Mouse (Mus musculus): ENCODE results near the gene Trim54.

Gene Trim54

DNA sequence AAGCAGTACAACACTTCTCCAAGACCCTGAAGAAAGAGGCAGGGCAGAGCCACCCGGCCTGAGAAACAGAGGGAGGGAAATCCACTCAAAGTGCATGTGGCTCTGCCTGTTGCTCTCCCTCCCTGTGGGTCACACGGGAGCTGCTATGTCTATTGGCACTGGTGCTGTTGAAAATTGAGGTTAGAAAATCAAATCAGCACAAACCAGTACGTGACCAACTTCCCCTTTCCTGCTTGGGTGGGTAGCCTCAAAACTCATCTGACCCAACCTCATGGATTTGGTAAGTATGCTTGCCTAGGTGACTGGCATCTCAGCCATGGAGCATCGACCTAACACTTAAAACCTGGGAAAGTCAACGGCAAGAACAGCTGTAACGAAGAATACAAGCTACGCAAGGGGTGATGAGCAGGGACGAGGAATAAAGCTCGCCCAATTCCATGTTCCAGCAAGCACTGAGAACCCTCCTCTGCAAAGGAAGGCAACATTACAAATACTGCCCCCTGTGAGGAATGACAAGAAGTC lies 10.6 kb upstream of the Trim54 start, which contains the start of gene Dnajc5g:
Dnajc5g (plus strand) TSS at position 472 of the 522 bp plus-strand sequence.
- ATAC-seq (ENCODE audit: low TSS enrichment) = no peak

DNA sequence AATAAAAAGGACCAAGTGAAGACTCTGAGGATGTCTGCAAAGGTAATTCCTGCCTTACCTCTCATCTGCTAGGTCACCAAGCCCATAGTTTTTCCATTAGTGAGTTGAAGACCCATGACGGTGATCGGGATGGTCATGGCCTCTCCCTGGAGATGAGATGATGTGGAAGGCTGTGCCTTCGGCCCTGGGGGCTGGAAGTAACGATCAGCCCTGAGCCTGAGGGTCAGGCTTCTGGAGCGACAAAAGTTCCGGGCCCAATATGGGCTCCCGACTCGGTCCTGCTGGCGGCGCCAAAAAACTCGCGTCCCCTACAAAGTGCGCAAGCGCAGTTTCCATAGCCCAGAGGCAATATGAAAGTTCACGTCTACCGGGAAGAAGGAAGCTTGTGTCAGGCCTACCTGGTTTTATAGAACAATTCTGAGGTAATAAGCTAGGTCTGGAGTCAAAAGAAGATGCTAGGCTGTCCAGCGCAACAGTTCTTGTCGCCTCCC lies 8.5 kb upstream of the Trim54 start, which contains the start of gene Slc30a3:
Slc30a3 (minus strand) TSS at position 238 of the 491 bp plus-strand sequence.
- ATAC-seq (ENCODE audit: low TSS enrichment) = no peak

DNA sequence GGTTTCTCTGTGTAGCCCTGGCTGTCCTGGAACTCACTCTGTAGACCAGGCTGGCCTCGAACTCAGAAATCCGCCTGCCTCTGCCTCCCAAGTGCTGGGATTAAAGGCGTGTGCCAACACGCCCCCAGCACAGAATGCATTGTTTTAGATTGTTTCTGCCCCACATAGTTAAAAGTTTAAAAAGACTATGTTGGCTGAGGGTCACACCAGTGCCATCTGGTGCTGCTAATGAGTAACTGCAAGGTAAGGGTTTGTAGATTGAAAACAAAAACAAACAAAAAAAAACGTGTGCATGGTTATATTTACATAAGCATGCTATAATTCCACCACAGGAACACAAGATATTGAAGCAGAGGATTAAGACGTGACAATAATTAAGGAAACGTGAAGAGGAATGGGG lies 5.7 kb upstream of the Trim54 start:
- ATAC-seq (ENCODE audit: low TSS enrichment) = no peak

DNA sequence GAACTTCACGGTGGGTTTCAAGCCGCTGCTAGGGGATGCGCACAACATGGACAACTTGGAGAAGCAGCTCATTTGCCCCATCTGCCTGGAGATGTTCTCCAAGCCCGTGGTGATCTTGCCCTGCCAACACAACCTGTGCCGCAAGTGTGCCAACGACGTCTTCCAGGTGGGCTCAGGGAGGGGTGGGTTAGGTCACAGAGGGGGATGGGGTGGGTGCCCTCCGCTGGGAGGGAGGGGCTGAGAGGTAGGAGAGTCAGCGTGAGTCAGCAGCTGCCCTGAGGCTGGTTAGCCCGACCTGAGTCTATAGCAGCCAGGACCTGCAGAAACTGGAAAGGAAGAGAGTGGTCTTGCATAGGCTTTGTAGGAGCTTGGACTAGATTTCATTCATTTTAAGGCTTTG lies 400 bp downstream of the Trim54 start:
- ATAC-seq (ENCODE audit: low TSS enrichment) = no peak

DNA sequence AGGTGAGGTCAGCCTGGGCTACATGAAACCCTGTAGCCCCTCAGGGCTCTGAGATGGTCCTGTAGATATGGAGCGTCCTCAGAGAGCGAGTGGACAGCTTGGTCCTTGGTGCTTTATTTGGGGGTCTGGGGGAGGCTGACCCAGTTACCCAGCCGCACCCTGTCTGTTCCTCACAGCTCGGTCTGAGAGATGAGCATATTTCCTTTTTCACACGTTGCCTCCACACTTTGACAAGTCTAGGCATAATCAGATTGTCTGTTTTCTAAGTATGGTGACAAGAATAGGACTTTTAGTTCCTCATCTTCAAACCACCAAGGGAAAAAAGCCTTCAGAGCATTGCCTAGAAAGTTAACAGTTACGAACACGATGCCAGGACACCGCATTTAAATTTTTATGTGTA lies 4.6 kb downstream of the Trim54 start:
- peak; percentile 92 for ATAC-seq (ENCODE audit: low TSS enrichment)

DNA sequence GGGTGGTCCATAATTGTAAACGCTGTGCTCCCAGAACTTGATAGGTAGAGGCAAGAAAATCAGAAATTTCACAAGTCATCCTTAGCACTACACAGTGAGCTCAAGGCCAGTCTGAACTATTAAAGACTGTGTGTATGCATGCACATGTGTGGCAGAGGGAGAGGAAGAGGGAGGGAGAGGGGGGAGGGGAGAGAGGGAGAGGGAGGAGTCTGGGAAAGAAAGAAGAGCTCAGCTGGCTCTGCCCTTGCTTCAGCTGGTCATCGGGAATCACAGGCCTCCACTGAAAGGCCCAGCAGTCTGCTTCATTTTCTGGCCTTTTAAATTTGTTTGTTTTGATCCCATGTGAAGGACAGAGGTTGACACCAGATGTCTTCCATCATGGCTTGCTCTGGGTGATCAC lies 7.0 kb downstream of the Trim54 start:
- no peak for ATAC-seq (ENCODE audit: low TSS enrichment)

DNA sequence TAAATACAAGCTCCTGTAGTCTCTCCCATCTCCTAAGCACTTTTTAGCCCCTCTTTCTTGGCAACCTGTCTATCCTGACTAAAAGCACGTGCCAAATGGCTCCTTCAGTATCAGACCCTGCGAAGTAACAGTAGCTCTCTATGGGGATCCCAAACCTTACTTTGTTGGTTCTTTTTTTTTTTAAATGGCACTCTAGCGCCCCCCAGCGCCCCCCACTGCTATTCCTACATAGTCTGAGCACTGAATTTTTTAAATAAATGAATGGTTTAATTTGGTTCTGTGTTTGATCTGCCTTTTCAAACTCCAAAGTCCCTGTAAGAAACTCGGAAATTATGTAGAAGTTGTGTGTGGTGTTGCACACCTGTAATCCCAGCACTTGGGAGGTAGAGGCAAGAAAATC lies 9.5 kb downstream of the Trim54 start:
- ATAC-seq (ENCODE audit: low TSS enrichment) = no peak

DNA sequence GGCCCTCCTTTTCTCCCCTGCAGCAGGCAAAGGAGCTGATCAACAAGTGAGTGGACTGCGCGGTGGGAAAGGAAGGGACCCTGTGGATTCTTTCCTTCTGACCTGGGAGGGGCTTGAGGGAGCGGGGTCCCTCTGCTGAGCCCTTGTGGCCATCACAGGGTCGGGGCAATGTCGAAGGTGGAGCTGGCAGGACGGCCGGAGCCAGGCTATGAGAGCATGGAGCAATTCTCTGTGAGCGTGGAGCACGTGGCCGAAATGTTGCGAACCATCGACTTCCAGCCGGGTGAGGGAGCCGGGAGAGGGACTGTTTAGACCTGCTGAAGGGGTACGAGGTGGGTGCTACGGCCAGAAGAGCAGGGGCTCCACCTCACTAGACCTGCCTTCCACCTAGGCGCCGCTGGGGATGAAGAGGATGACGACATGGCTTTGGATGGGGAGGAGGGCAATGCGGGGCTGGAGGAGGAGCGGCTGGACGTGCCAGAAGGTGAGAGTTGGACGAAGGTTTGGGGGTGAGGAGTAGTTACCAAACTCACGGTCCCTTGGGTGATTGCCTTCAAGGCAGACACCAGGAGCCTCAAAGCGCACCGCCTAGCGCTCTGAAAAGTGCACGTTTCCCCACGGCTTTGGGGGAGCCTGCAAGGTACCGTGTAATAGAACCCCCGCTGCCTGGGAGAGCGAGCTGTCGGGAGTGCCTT lies 20.4 kb downstream of the Trim54 start:
- no peak for ATAC-seq (ENCODE audit: low TSS enrichment)

DNA sequence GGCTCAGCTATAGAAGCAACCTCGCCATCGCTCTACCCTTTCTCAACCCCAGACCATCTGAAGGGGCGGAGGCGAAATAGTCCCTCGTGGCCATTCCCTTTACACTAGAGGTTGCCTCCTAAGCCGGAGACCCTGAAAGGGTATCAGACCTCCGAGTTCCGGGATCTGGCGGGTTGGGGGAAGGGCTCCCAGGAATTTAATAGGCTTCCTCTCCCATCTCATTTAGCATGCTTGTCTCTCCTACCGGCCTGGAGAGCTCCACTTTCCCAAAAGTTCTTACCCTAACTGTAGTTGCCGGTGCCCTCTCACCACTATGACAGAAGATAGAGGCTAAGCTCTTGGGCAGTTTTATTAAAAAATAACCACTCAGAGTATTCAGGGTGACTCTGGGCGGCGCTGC lies 21.1 kb downstream of the Trim54 start:
- no peak for ATAC-seq (ENCODE audit: low TSS enrichment)

DNA sequence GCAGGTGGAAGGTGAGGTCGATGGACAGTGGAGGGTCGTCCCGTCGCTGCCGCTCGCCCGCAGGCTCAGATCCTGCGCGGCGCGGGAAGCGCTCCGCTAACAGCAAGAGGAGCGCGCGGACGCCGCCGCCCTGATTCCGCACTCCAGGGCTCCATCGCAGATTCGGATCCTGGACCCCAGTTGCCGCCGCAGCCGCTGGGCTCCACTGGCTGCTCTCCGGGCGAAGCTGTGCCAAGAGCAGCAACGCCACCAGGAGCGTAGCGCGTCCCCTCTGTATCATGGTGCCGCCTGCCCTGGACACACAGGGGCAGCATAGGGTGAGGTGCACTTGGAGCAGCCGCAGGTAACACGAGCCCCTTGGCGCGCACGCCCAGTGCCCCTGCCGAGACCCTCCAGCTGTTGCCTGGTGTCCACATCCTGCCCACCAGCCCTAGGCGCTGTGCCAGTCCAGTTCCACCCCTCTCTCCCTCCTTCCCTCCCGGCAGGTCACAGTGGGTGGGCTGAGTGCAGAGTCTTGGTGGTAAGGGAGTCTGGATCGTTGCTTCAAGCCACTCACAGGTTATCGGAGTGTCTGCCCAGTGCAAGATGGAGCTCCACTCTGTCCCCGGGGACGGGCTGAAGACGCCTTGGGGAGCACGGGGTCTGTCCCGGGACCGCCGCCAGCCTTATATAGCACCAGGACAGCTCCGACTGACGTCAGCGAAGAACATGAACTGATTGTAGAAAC lies 21.9 kb downstream of the Trim54 start, which contains the start of gene Ucn:
Ucn (minus strand) TSS at position 589 of the 727 bp plus-strand sequence.
- ATAC-seq (ENCODE audit: low TSS enrichment) = peak; percentile 13; the same call in 1 of the 2 replicates

DNA sequence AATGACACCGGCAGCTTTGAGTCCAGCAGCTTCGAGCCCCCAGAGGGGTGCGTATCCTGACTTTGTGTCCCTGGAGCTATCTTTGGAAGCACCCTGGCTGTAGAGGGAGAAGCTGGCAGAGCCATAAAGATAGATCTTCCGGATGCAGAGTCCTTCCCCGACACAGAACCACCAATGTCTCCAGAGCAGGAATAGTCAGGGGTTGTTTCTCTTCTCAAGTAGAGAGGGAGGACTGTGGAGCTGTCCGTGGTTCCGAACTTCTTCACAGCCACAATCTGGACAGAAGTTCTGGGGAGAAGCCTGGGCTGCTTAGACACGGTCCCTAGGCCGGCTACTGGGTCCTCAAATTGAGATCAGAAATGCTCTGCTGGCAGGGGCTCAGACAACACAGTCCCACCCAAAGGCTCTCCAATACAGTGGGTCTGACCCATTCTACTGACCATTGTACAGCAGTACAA lies 22.5 kb downstream of the Trim54 start:
- no peak for ATAC-seq (ENCODE audit: low TSS enrichment)

DNA sequence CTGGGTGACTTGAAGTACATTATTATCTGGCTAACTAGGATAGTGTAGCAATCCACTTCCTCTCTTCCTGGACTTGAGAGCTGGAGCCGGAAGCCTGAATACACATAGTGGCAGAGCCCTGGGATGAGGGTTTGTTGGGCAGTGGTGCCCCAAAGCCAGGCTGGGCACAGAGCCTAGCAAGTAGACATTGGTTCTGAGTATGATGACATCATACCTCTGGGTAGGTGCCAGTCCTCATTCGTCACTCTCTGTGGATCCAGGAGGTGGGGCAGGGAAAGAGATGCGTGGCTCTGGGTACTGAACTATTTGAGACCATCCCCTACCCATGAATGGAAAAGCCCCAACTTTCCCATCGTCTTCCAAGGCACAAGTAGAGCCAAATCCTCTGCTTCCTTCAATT lies 33.3 kb downstream of the Trim54 start:
- no peak for ATAC-seq (ENCODE audit: low TSS enrichment)

DNA sequence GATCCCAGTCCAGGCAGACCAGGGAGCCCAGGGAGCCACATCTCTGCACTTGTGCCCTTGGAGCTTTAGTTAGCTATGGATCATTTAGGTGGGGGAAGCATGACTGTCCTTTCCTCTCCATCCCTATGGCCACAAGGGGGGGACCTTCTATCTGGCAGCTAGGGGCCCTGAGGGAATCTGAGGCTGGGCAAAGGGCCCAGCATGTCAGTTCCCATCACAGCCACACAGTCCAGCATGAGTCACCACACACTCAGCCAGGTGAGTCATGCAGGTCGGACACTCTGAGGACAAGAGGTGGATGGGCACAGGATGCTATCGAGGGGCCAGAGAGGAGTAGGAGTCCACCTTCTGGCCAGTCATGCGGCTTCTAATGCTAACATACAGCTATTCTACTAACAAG lies 35.2 kb downstream of the Trim54 start:
- no peak for ATAC-seq (ENCODE audit: low TSS enrichment)

DNA sequence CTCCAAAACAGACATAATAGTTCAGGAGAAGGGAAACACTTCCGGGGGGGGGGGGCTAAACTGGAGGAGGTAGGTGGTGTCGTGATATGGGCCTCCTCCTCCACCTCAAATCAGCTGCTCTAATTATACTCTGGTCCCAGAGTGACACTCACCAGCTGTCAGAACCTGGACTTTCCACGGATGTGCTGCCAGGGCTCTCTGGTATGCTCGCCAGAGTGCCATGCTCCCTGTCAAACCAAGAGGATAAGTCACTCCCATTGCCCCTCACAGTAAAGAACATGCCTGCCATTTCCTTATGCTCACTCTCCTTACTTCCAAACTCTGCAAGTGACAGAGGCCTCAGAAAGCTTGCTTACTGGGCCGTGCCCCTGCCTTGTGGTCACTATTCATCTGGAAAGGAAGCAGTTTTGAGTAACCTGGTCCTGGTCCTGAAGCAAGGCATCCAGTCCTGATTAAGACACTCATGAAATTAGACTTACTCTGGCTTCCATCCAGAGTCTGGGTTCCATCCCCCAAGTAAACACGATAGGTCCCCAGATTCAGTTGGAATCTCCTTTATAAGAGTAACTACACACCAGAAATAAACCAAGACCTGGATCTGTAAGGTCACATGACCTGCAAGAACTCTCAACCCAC lies 37.1 kb downstream of the Trim54 start:
- peak; percentile 20; the same call in 1 of the 2 replicates for ATAC-seq (ENCODE audit: low TSS enrichment)

DNA sequence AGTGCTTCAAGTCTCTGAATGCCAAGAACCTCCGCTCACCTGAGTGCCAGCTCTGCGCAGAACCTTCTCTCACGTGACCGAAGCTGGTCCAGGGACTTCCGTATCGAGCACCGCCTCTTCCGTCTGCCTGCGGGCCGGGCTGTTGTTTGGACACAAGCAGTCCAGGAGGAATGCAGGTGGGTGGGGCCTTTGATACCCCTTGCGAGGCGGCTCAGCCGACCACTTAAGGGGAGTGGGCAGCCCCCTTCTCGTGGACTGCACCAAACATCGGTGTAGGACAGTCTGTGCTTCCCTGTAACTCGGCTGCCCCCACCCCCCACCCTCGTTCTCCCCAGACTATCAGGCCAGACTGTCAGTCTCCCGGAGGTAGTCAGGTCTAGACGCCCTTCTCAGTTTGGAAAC lies 37.6 kb downstream of the Trim54 start, which contains the start of gene Mpv17:
Mpv17 (minus strand) TSS at position 100 of the 402 bp plus-strand sequence.
- ATAC-seq (ENCODE audit: low TSS enrichment) = peak; percentile 94

DNA sequence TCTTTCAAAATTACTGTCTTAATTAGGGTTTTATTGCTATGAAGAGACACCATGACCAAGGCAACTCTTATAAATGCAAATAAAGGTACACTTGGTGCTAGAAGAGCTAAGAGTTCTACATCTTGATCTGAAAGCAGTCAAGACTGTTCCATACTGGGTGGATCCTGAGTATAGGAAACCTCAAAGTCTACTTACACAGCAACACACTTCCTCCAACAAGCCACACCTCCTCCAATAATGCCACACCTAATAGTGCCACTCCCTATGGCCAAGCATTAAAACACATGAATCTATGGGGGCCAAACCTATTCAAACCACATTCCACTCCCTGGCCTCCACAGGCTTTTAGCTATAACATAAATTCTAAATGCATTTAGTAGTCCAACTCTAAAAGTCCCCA lies 46.0 kb downstream of the Trim54 start:
- no peak for ATAC-seq (ENCODE audit: low TSS enrichment)

DNA sequence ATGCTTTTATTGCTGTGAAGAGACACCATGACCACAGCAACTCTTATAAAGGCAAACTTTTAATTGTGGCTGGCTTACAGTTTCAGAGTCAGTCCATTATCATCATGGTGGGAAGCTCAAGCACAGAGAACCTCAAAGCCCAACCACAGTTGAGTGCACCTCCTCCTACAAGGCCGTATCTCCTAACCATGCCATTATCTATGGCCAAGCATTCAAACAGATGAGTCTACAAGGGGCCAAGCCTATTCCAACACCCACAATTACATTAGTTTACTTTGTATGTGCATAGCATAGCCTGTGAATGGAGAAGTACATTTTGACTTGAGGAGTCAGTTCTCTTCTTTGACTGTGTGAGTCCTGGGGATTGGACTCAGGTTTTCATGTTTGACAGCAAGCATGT lies 48.4 kb downstream of the Trim54 start:
- no peak for ATAC-seq (ENCODE audit: low TSS enrichment)

DNA sequence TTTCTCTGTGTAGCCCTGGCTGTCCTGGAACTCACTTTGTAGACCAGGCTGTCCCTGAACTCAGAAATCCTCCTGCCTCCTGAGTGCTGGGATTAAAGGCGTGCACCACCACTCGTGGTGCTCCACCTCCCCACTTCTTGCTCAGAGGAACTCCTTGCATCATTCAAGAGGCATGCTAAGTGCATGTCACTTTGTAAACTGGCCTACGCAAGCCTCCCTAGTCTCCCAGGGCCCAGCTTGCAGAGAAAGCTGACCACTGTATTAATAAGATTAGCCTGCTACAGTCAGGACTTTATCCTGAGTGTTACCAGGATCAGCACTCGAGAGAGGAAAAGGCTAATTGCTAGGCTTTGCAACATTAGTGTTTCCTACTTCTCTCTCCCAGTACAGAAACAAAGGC lies 52.1 kb downstream of the Trim54 start:
- ATAC-seq (ENCODE audit: low TSS enrichment) = no peak

DNA sequence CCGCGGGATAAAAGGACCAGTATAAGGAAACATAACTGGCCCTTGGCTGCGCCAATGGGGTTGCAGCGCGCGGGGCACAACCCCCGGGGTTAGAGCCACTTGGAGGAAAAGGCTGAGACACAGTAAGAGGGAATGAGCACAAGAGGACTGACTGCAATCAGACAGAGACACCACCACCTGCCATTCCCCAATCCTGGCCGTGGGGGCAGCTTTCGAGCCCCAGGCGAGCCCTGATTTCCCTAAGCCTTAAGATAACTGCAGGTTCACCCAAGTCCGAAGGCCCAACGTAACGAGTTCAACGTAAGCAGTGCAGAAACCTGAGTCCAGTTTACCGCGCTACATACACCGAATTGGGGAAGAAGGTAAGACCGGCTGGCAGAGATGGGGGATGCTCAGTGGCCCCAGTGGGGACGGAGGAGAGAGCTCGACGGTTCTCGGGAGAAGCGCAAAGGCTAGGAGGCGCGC lies 62.8 kb downstream of the Trim54 start:
- peak; percentile 38; the same call in 1 of the 2 replicates for ATAC-seq (ENCODE audit: low TSS enrichment)

DNA sequence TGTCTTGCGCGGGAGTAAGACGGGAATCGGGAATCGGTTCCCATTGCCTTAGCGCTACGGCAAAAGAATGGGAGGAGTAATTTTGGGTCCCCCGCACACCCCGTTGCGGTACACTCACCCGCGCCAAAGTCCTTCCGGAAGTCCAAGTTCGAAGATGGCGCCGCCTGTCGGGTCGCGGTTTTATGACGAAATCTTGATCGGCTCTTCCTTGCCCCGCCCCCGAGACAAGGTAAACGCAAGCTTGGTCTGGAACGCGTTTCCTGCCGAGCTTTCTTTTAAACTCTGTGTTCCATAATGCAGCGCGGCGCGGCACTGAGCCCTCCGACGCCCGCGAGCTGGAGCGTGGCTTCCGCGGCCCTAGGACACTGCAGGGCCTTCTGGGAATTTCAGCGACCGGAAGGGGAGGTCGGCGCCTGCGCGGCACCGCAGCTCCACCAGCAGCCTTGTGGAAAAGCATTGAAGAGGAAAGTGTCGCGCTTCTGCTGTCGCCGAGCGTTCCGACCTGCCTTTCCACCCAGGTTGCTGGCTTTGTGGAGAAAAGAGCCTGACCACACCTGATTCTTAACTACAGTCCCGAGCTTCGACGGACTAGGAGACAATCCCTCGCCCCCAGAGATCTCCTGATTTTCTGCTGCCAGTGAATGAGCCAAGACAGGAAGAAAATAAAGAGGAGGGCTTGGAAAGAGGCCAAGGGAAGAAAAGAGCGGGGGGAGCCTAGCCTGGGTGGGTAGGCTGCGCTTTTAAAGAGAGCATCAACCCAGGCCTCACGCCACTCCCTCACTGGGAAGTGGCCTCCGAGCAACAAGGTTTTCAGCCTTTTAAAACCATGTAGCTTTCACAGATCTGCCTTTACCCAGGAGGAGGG lies 63.5 kb downstream of the Trim54 start, which contains the start of the genes Gm29609 and Gtf3c2:
Gm29609 (minus strand) TSS at position 146 of the 865 bp plus-strand sequence.
Gtf3c2 (minus strand) TSS at position 379 of the 865 bp plus-strand sequence.
- ATAC-seq (ENCODE audit: low TSS enrichment) = peak; percentile 99

All from frontal cortex, adult (tissue).